Mouse (Mus musculus): ENCODE data around the gene Zfp963. TPM values are rescaled to one million over a fixed set of nuclear protein-coding genes. Genes with fewer than 3 reads are reported as not detected.

Gene Zfp963
- total RNA-seq (2015; ENCODE audit: low replicate concordance) (3.4 and 16.6 TPM in 2 replicates), total RNA-seq (2017; ENCODE audit: low replicate concordance) (7.1 and 8.5 TPM in 2 replicates)

GRCm38 (mm10) chr8:69749544-69750454, at the start of gene Zfp963:
Gene Zfp963, minus strand, starts transcription at chr8:69749970.
- ATAC-seq (replicated peaks; ENCODE audit: low FRiP score, poor library complexity, severe bottlenecking), result peak; percentile 91

- no peak for ATAC-seq (replicated peaks; ENCODE audit: low FRiP score, poor library complexity, severe bottlenecking)
Measured at GRCm38 (mm10) chr8:69799261-69799660, 49.5 kb upstream of the Zfp963 start.

GRCm38 (mm10) chr8:69797661-69798060, 47.9 kb upstream of the Zfp963 start:
- no peak for ATAC-seq (replicated peaks; ENCODE audit: low FRiP score, poor library complexity, severe bottlenecking)

GRCm38 (mm10) chr8:69796721-69797345, 47.1 kb upstream of the Zfp963 start:
- no peak for ATAC-seq (replicated peaks; ENCODE audit: low FRiP score, poor library complexity, severe bottlenecking)

GRCm38 (mm10) chr8:69794901-69795300, 45.1 kb upstream of the Zfp963 start:
- ATAC-seq (replicated peaks; ENCODE audit: low FRiP score, poor library complexity, severe bottlenecking), result no peak

- ATAC-seq (replicated peaks; ENCODE audit: low FRiP score, poor library complexity, severe bottlenecking), result no peak
Measured at GRCm38 (mm10) chr8:69794096-69794495, 44.3 kb upstream of the Zfp963 start.

- no peak for ATAC-seq (replicated peaks; ENCODE audit: low FRiP score, poor library complexity, severe bottlenecking)
Measured at GRCm38 (mm10) chr8:69793666-69794065, 43.9 kb upstream of the Zfp963 start.

GRCm38 (mm10) chr8:69791415-69792068, 41.8 kb upstream of the Zfp963 start:
- no peak for ATAC-seq (replicated peaks; ENCODE audit: low FRiP score, poor library complexity, severe bottlenecking)

- peak; percentile 97 for ATAC-seq (replicated peaks; ENCODE audit: low FRiP score, poor library complexity, severe bottlenecking)
Measured at GRCm38 (mm10) chr8:69790773-69791367, 41.1 kb upstream of the Zfp963 start, which contains the start of the genes Atp13a1 and Zfp866. Gene Atp13a1, plus strand, starts transcription at chr8:69791163. Gene Zfp866, minus strand, starts transcription at chr8:69791178.

- peak; percentile 32 for ATAC-seq (replicated peaks; ENCODE audit: low FRiP score, poor library complexity, severe bottlenecking)
Measured at GRCm38 (mm10) chr8:69790364-69790763, 40.6 kb upstream of the Zfp963 start.

GRCm38 (mm10) chr8:69789731-69790130, 40.0 kb upstream of the Zfp963 start:
- ATAC-seq (replicated peaks; ENCODE audit: low FRiP score, poor library complexity, severe bottlenecking), result no peak

- no peak for ATAC-seq (replicated peaks; ENCODE audit: low FRiP score, poor library complexity, severe bottlenecking)
Measured at GRCm38 (mm10) chr8:69789105-69789504, 39.3 kb upstream of the Zfp963 start.

- ATAC-seq (replicated peaks; ENCODE audit: low FRiP score, poor library complexity, severe bottlenecking), result no peak
Measured at GRCm38 (mm10) chr8:69777111-69777510, 27.3 kb upstream of the Zfp963 start.

- peak; percentile 28; the same call in 1 of the 2 replicates for ATAC-seq (replicated peaks; ENCODE audit: low FRiP score, poor library complexity, severe bottlenecking)
Measured at GRCm38 (mm10) chr8:69775149-69775534, 25.4 kb upstream of the Zfp963 start.

- peak; percentile 98 for ATAC-seq (replicated peaks; ENCODE audit: low FRiP score, poor library complexity, severe bottlenecking)
Measured at GRCm38 (mm10) chr8:69774503-69775148, 24.9 kb upstream of the Zfp963 start, which contains the start of gene Gm20422. Gene Gm20422, minus strand, starts transcription at chr8:69774886.

GRCm38 (mm10) chr8:69772106-69772505, 22.3 kb upstream of the Zfp963 start:
- ATAC-seq (replicated peaks; ENCODE audit: low FRiP score, poor library complexity, severe bottlenecking), result no peak

GRCm38 (mm10) chr8:69771221-69771620, 21.5 kb upstream of the Zfp963 start:
- ATAC-seq (replicated peaks; ENCODE audit: low FRiP score, poor library complexity, severe bottlenecking), result no peak

GRCm38 (mm10) chr8:69761814-69762445, 12.2 kb upstream of the Zfp963 start:
- ATAC-seq (replicated peaks; ENCODE audit: low FRiP score, poor library complexity, severe bottlenecking), result no peak

- ATAC-seq (replicated peaks; ENCODE audit: low FRiP score, poor library complexity, severe bottlenecking), result no peak
Measured at GRCm38 (mm10) chr8:69758316-69758715, 8.5 kb upstream of the Zfp963 start.

All from erythroid progenitor cell, adult 5-6 weeks (primary cell).